In the genomic region with DNA sequence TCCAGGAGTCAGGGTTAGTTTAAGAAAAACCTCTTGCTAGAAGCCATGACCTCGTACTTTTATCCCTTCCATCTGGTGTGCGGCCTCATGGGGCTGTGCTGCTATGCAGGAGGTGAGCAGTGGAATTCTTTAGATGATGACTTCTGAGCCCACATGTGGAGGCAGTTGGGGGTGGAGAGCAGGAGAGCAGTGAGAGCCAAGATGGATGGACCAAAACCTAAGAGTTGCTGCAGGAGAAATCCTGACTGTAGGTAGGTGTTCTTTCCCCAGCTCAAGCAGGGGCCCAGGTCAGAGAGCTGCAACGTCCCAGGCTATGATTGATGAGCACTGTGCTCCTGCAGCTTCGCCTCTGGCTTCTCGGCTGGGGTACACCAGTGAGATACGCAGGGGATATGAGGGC, we compare ENCODE assay signal across 23 mouse cellular contexts. TPM values are rescaled to one million over a fixed set of nuclear protein-coding genes. Genes with fewer than 3 reads are reported as not detected.
DNase-seq lines count a peak whose midpoint lies in the region; ATAC-seq and TF ChIP-seq lines count a peak whose summit lies in the region.
"Had no signal": no experiment of that assay in that cellular context is flagged by ENCODE, and none has a peak within 500 bp of the region (broad histone marks: within the 10 kb centered on the region; RNA-seq: fewer than 3 reads in every experiment).

No protein-coding gene starts in this region.

- H3K9me3 ChIP-seq in kidney, embryonic 14.5 days (ENCODE audit: control insufficient read depth, low read length): no peaks in the 10 kb centered on the region
- H3K9me3 ChIP-seq in embryonic facial prominence, embryonic 10.5 days: no peaks in the 10 kb centered on the region
- H3K9me3 ChIP-seq in limb, embryonic 14.5 days (ENCODE audit: control insufficient read depth, low read length): no peaks in the 10 kb centered on the region
- H3K9me3 ChIP-seq: forebrain, embryonic 12.5 days; heart, embryonic 13.5 days; hindbrain, embryonic 15.5 days; liver, embryonic 13.5 days; neural tube, embryonic 12.5 days had no signal

- H3K27me3 ChIP-seq in kidney, embryonic 14.5 days (ENCODE audit: control insufficient read depth, insufficient read depth, low read length): no peaks in the 10 kb centered on the region
- no peaks in the 10 kb centered on the region for H3K27me3 ChIP-seq in Patski
- no peaks in the 10 kb centered on the region for H3K27me3 ChIP-seq in embryonic facial prominence, embryonic 10.5 days (replicated peaks; ENCODE audit: low read depth, poor library complexity, severe bottlenecking)
- no peaks in the 10 kb centered on the region for H3K27me3 ChIP-seq in limb, embryonic 14.5 days (ENCODE audit: control insufficient read depth, insufficient read depth, low read length)
- H3K27me3 ChIP-seq: forebrain, embryonic 12.5 days; heart, embryonic 13.5 days; hindbrain, embryonic 15.5 days; liver, embryonic 13.5 days; neural tube, embryonic 12.5 days had no signal

- no peak for DNase-seq in kidney, adult 9 months
- DNase-seq in Patski (ENCODE audit: low read depth, low spot score): peak; percentile 67
- peak; percentile 53 for DNase-seq in embryonic facial prominence, embryonic 10.5 days (ENCODE audit: low spot score)
- no peak for DNase-seq in limb, embryonic 14.5 days (ENCODE audit: low spot score)
- no peak for DNase-seq in cerebellum, adult 11-12 months
- DNase-seq in gastrocnemius, adult 8-10 months (ENCODE audit: low spot score in 2 of 2): no peak
- no peak for DNase-seq in frontal cortex, postnatal 25 days (ENCODE audit: low spot score in 2 of 2)
- DNase-seq: adrenal gland, adult 8-10 months; cerebellum, adult 9-11 months; kidney, adult 8-10 months; layer of hippocampus, postnatal 36 days; liver, embryonic 13.5 days; lung, embryonic 14.5 days; lung, postnatal 36 days; right cerebral cortex, adult 18-20 months; thymus, postnatal 36 days had no signal

- H3K36me3 ChIP-seq in kidney, embryonic 14.5 days (ENCODE audit: control insufficient read depth, insufficient read depth, low read length): peaks cover under 1% of the 10 kb centered on the region; the same call in 1 of the 2 replicates
- H3K36me3 ChIP-seq in embryonic facial prominence, embryonic 10.5 days (replicated peaks): peaks cover 30% of the 10 kb centered on the region
- peaks cover 21% of the 10 kb centered on the region for H3K36me3 ChIP-seq in limb, embryonic 14.5 days (ENCODE audit: control insufficient read depth, insufficient read depth, low read length)

- WGBS in kidney, embryonic 14.5 days: 38% methylated on average over 6 of the region's 6 CpGs
- WGBS in embryonic facial prominence, embryonic 10.5 days: 53% methylated on average over 6 of the region's 6 CpGs
- WGBS in limb, embryonic 14.5 days: 16% methylated on average over 6 of the region's 6 CpGs

- POLR2A ChIA-PET in Patski (lab: Charles Lee): interaction anchor here (0.6 to 1.5 kb wide), 6 partner anchors 22 to 326 kb away, joined by 3 to 8 read pairs (median 4); partner anchors contain the start of gene Rhoc

- no peak for TF ChIP-seq POLR2A in limb, embryonic 14.5 days (IDR thresholded peaks at IDR 0.05; ENCODE audit: borderline replicate concordance, extremely low read depth, insufficient read depth, insufficient read length)

- TF ChIP-seq CTCF in Patski (IDR thresholded peaks at IDR 0.05): no peak

- no peak overlapping the region for H3K9ac ChIP-seq in kidney, embryonic 14.5 days (ENCODE audit: low read depth, low read length)
- no peak overlapping the region for H3K9ac ChIP-seq in limb, embryonic 14.5 days (ENCODE audit: low read depth, low read length, severe bottlenecking)
- H3K9ac ChIP-seq: forebrain, embryonic 12.5 days; heart, embryonic 13.5 days; hindbrain, embryonic 15.5 days; liver, embryonic 13.5 days; lung, embryonic 14.5 days; neural tube, embryonic 12.5 days had no signal

- H3K27ac ChIP-seq in kidney, embryonic 14.5 days (ENCODE audit: low read depth, low read length): no peak overlapping the region
- peak overlapping the region; percentile 35 for H3K27ac ChIP-seq in embryonic facial prominence, embryonic 10.5 days (replicated peaks)
- H3K27ac ChIP-seq in limb, embryonic 14.5 days (replicated peaks; ENCODE audit: low read depth, low read length): no peak overlapping the region
- H3K27ac ChIP-seq: forebrain, embryonic 12.5 days; hindbrain, embryonic 15.5 days; liver, embryonic 13.5 days; neural tube, embryonic 12.5 days had no signal

- in situ Hi-C loops in Patski (cut with MboI; ENCODE audit: low pct_unique_long_range_greater_than_20kb): no loop called here

- CTCF ChIA-PET in Patski (lab: Charles Lee): interaction anchor here (0.7 to 8.0 kb wide), 10 partner anchors 8 to 152 kb away, joined by 3 to 65 read pairs (median 3); no protein-coding TSS in a partner anchor

- no peak overlapping the region for H3K4me2 ChIP-seq in kidney, embryonic 14.5 days (replicated peaks; ENCODE audit: low read depth, low read length)
- no peak overlapping the region for H3K4me2 ChIP-seq in limb, embryonic 14.5 days (replicated peaks; ENCODE audit: low read depth, low read length, severe bottlenecking)
- H3K4me2 ChIP-seq: forebrain, embryonic 12.5 days; heart, embryonic 13.5 days; hindbrain, embryonic 15.5 days; liver, embryonic 13.5 days; lung, embryonic 14.5 days; neural tube, embryonic 12.5 days had no signal

- H3K4me3 ChIP-seq in kidney, embryonic 14.5 days (ENCODE audit: low read length): no peak overlapping the region
- no peak overlapping the region for H3K4me3 ChIP-seq in embryonic facial prominence, embryonic 10.5 days
- no peak overlapping the region for H3K4me3 ChIP-seq in limb, embryonic 14.5 days (replicated peaks; ENCODE audit: low read length)
- H3K4me3 ChIP-seq: forebrain, embryonic 12.5 days; heart, embryonic 13.5 days; hindbrain, embryonic 15.5 days; liver, embryonic 13.5 days; neural tube, embryonic 12.5 days had no signal

- peak; percentile 43; the same call in 1 of the 2 replicates for ATAC-seq in kidney, embryonic 14.5 days (ENCODE audit: low FRiP score, low TSS enrichment)
- peak; percentile 48 for ATAC-seq in Patski
- ATAC-seq in limb, embryonic 14.5 days (ENCODE audit: low FRiP score, low read depth): peak; percentile 60

- peaks cover 14% of the 10 kb centered on the region; the same call in 1 of the 2 replicates for H3K4me1 ChIP-seq in kidney, embryonic 14.5 days (ENCODE audit: control insufficient read depth, insufficient read depth, low read length)
- H3K4me1 ChIP-seq in embryonic facial prominence, embryonic 10.5 days: peaks cover 51% of the 10 kb centered on the region
- H3K4me1 ChIP-seq in limb, embryonic 14.5 days (ENCODE audit: control insufficient read depth, insufficient read depth, low read length): peaks cover 25% of the 10 kb centered on the region

RNA-seq across cellular contexts. Expression of gene Wnt2b, which starts 21.0 kb away (rescaled TPM):
- polyA plus RNA-seq in kidney, embryonic 14.5 days (2014; fragmentation: Nextera tagmentation; extraction: Ambion mirVana): 0.39 and 0.62 TPM in 2 replicates
- 1.7 TPM for polyA plus RNA-seq in Patski (2021)
- polyA plus RNA-seq in embryonic facial prominence, embryonic 10.5 days (2016; fragmentation: Nextera tagmentation; extraction: Ambion mirVana): 0.50 and 0.66 TPM in 2 replicates
- 3.1 and 3.6 TPM in 2 replicates for polyA plus RNA-seq in limb, embryonic 14.5 days (2012; rRNA removed)
- polyA plus RNA-seq in limb, embryonic 14.5 days (2014; fragmentation: Nextera tagmentation; extraction: Ambion mirVana): 1.4 and 1.5 TPM in 2 replicates
- total RNA-seq in gastrocnemius, adult 8-10 months (2022): under 1 TPM; 0.07 to 0.46 (median 0.10) TPM
- total RNA-seq: granulocyte monocyte progenitor cell, adult 5-6 weeks; megakaryocyte-erythroid progenitor cell, adult 5-6 weeks had no signal

Comparison
In these comparisons a context has a peak if more than half of its experiments do, and no peak if none do; other contexts are left out.
1. DNase-seq: peak in Patski (single experiment) and embryonic facial prominence, embryonic 10.5 days (single experiment); none in kidney, adult 9 months (single experiment), limb, embryonic 14.5 days (single experiment), cerebellum, adult 11-12 months (single experiment), gastrocnemius, adult 8-10 months (0 of 2) and frontal cortex, postnatal 25 days (0 of 2).
2. Peak in every context shown above with its lines, with median percentiles within 50 percentile points of each other: ATAC-seq.